Mouse (Mus musculus): ENCODE measurements at regions not wholly inside any gene's neighbourhood (a gene's known extent, or its start where the extent isn't known, plus 50 kb on each side); places are given as distances from the start of the nearest gene placed in this dataset.

- TF ChIP-seq POLR2A (IDR thresholded peaks at IDR 0.05; ENCODE audit: borderline replicate concordance, control insufficient read depth, low read depth, low read length) (no peak), CTCF (IDR thresholded peaks at IDR 0.05; ENCODE audit: control insufficient read depth, insufficient read depth, low read length) (no peak)
These were observed 177.8 kb upstream of the Tgfbr2 start for GRCm38 (mm10) chr9:116352801-116353494.
